Mouse (Mus musculus): ENCODE data around the gene Olfr514.
"Not testable (repeated sequence)": the region's sequence is repeated elsewhere in the genome, so short reads cannot be mapped to it uniquely, and the experiment has no call there.

Gene Olfr514

GRCm38 (mm10) chr7:108825897-108826296 lies at the start of gene Olfr514:
Gene Olfr514, minus strand, starts transcription at chr7:108825997.
- no peak for DNase-seq (ENCODE audit: low spot score)

GRCm38 (mm10) chr7:108872279-108872678 lies 46.5 kb upstream of the Olfr514 start, which contains the start of gene Olfr517:
Gene Olfr517, minus strand, starts transcription at chr7:108872379.
- DNase-seq (ENCODE audit: low spot score): no peak

- DNase-seq (ENCODE audit: low spot score): no peak
Measured at GRCm38 (mm10) chr7:108850429-108850828, 24.6 kb upstream of the Olfr514 start, which contains the start of gene Olfr516. Gene Olfr516, minus strand, starts transcription at chr7:108850529.

DNA sequence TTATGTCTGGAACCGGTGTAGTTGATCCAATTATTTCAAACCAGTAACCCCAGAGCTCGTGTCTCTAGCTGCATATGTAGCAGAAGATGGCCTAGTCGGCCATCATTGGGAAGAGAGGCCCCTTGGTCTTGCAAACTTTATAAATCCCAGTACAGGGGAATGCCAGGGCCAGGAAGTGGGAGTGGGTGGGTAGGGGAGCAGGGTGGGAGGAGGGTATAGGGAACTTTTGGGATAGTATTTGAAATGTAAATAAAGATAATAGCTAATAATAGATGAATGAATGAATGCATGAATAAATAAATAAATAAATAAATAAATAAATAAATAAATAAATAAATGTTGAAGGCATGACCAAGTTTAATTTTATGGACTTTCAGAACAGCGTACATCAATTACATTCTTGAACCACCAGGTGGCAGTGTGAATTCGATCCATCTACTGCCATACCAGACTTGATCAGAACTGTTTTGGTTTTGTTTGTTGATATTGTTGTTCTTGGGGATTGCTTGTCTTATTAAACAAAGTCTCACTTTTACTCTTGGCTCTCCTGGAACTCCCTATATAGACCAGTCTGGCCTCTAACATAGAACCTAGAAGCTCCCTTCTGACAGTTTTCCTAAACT lies 11.1 kb downstream of the Olfr514 start:
- DNase-seq (ENCODE audit: low spot score): not testable (repeated sequence)

- DNase-seq (ENCODE audit: low spot score): no peak
Measured at GRCm38 (mm10) chr7:108797205-108797933, 28.4 kb downstream of the Olfr514 start.
